Mouse (Mus musculus) right cerebral cortex, postnatal 36 days (tissue): Measurements from ENCODE around the gene Alkbh1.
"Not testable (repeated sequence)": the region's sequence is repeated elsewhere in the genome, so short reads cannot be mapped to it uniquely, and the experiment has no call there.

Experiments used
- DNase-seq, 2 experiments: peaks; one replicate each; pipeline ENCODE4 v3.0.0; 2022; ENCODE audit warnings: low spot score in 2 of 2, mixed read lengths in 1 of 2

Alkbh1 gene

GRCm38 (mm10) chr12:87443700-87444122 is at the start of gene Alkbh1, which contains the start of gene Slirp:
Gene Alkbh1, minus strand, starts transcription at chr12:87444017.
Gene Slirp, plus strand, starts transcription at chr12:87443896.
- DNase-seq: peak; percentile 88 to 91

GRCm38 (mm10) chr12:87488683-87489082 is 44.9 kb upstream of the Alkbh1 start:
- not testable (repeated sequence) for DNase-seq

GRCm38 (mm10) chr12:87482482-87482881 is 38.7 kb upstream of the Alkbh1 start:
- DNase-seq: not testable (repeated sequence)

GRCm38 (mm10) chr12:87474756-87475155 is 30.9 kb upstream of the Alkbh1 start:
- DNase-seq: no peak

GRCm38 (mm10) chr12:87471964-87472786 is 28.4 kb upstream of the Alkbh1 start, which contains the start of gene Snw1:
Gene Snw1, minus strand, starts transcription at chr12:87472274.
- DNase-seq: peak; percentile 94

- DNase-seq: peak; percentile 37
Measured at GRCm38 (mm10) chr12:87471421-87471963, 27.7 kb upstream of the Alkbh1 start.

GRCm38 (mm10) chr12:87470263-87471136 is 26.7 kb upstream of the Alkbh1 start:
- no peak for DNase-seq

GRCm38 (mm10) chr12:87464678-87465297 is 21.0 kb upstream of the Alkbh1 start:
- no peak for DNase-seq

GRCm38 (mm10) chr12:87449456-87449855 is 5.6 kb upstream of the Alkbh1 start:
- no peak for DNase-seq

- no peak for DNase-seq
Measured at GRCm38 (mm10) chr12:87444211-87444610, 394 bp upstream of the Alkbh1 start.

- no peak for DNase-seq
Measured at GRCm38 (mm10) chr12:87443115-87443699, 610 bp downstream of the Alkbh1 start.

GRCm38 (mm10) chr12:87442177-87443114 is 1.4 kb downstream of the Alkbh1 start:
- DNase-seq: no peak

- no peak for DNase-seq
Measured at GRCm38 (mm10) chr12:87428885-87429284, 14.9 kb downstream of the Alkbh1 start.

GRCm38 (mm10) chr12:87428295-87428694 is 15.5 kb downstream of the Alkbh1 start:
- DNase-seq: no peak

- DNase-seq: no peak
Measured at GRCm38 (mm10) chr12:87426354-87427031, 17.3 kb downstream of the Alkbh1 start.

- DNase-seq: no peak
Measured at GRCm38 (mm10) chr12:87424516-87424915, 19.3 kb downstream of the Alkbh1 start.

GRCm38 (mm10) chr12:87423700-87424099 is 20.1 kb downstream of the Alkbh1 start:
- no peak for DNase-seq

- DNase-seq: no peak
Measured at GRCm38 (mm10) chr12:87421708-87422507, 21.9 kb downstream of the Alkbh1 start.
